Mouse (Mus musculus): ENCODE results near the gene Slc13a5.

Slc13a5 gene

DNA sequence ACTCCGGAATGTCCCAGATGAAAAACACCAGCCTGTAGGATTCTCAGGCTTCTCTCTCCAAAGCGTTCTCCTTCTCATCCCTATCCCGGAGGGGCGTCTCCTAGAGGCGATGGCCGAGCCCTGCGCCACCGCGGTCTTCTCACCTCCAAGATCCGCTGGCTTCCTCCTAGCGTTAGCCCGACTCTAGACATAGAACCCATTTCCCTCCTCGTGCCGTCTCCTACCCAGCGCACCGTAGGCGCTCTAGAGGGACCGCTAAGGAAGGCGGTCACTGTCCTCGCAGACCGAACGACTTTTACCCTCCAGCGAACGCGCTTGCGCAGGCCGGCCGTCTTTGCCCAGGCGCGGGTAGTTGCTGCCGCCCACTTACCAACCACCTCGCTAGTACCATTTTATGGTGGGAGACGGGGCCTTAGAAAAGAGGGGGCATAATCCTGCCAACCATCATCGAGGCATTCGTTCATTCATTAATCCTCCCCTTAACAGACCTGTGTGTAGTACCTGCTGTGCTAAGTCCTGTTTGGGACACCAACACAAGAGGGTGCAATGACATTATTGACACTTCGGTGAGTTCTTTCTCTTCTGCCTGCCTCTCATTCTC, at the start of gene Slc13a5:
TSS of gene Slc13a5 (minus strand) at position 263 of the 601 bp plus-strand sequence.
- no peak for DNase-seq (ENCODE audit: low spot score)

DNA sequence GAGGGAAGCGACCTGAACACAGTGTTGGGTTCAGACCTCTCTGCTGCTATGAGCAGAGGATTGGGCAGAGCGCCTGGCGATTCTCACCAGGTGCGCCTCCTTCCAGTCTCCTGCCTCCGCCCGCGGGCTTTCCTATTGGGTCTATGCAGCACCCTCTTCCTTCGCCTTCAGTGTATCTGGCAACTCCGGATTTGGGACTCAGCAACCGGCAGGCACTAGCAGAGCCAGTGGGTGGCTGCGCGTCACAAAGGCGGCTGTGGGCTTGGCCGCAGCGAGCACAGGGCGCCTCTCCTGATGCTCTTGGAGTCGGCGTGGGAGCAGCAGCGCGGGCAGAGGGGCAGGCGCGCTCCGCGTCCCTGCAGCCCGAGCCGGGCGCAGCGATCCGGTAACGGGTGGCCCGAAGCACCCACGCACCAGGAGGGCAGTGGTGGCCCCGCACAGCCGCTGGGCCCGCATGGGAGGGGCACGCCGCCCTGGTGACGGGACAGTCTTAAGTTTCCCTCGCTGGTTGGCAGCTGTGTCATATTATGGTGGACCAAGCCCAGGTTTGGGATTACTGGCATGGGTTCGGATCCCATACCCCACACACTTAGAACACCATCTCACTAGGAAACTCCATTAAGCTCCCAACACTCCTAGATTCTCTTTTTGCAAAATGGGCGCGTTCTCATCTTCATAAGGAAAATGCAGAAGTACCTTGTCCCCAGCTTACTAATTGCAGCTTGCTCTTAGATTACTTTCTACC, 47.3 kb upstream of the Slc13a5 start, which contains the start of gene Fbxo39:
TSS of gene Fbxo39 (plus strand) at position 294 of the 745 bp plus-strand sequence.
- DNase-seq (ENCODE audit: low spot score), result no peak

DNA sequence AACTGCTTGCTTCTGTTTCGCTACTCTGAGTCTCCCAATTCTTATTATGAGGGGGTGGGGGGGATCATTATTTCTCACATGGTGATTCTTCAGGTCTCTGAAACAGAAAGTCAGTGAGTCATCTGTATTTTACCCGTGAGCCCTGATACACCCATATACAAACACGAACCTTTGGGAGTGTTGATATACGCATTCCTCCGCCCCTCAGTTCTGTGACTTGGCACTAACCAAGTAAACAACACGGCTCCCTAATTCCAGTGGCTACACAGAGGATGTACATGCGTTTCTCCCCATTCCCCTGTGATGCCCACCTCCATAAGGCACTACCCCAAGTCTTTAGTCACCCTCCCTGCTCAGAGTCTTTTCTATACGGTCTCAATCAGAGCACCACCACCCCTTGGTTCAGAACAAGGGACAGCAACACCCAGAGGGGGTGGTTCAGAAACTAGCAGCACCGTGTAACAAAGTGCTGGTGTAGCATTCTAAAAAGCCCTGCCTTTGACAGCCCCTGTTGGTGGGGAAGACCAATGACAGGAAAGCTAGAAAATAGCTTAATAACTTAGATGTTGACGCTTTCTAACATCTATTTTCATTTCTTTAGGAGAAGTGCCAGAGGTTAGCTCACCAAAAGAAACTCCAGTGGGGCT, 44.5 kb upstream of the Slc13a5 start:
- DNase-seq (ENCODE audit: low spot score), result no peak

DNA sequence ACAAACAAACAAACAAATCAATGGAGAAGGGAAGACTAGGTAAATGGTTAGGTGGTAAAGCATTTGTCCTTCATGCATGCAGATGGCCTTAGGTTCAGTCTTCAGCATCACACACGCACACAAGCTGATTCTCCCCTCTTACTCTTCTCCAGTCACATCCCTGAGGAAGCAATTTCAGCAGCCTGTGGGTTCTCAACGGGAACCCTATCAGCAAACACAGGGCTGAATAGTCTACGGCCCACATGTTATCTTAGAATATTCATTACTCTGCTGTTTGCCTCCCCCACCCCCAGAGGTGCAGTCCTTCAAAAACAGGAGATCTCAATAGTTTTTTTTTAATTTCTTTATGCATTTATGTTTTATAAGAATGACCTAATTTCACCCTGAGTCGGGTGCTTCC, 43.5 kb upstream of the Slc13a5 start:
- DNase-seq (ENCODE audit: low spot score), result no peak

DNA sequence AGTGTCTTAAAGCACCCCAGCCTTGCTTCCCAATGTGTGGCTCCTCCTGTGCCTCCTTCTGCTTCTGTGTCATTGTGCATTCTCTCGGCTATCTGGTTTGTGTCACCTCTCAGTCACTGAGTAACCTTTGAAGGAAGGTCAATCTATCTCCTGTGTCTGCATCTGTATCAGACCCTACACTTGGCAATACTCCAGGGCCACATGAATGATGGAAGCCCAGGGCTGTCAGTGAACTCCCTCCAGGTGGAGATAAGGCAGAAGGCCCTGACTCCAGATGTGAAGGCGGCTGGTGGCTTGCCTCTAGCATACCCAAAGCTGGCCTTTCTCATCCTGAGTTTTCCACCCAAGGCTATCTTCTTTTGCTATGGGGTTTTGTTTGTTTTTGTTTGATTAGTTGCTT, 42.0 kb upstream of the Slc13a5 start:
- no peak for DNase-seq (ENCODE audit: low spot score)

DNA sequence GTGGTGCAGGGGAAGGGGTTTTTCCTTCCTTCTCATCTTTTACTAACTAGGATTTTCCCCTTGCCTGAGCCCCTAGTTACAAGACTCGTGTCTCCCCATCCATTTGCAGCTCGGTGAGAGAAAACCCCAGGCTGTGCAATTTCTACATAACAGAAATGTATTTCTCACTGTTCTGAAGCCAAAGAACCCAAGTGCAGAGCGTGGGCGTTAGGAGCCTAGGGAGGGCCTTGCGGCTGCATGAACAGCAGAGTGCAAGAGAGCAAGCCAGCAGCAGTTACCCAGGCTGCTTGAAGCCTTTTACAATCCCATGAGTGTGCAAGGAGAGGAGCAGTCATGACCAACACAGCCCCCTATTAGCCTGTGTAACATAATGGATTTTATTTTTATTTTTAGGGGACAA, 40.4 kb upstream of the Slc13a5 start:
- DNase-seq (ENCODE audit: low spot score), result no peak

DNA sequence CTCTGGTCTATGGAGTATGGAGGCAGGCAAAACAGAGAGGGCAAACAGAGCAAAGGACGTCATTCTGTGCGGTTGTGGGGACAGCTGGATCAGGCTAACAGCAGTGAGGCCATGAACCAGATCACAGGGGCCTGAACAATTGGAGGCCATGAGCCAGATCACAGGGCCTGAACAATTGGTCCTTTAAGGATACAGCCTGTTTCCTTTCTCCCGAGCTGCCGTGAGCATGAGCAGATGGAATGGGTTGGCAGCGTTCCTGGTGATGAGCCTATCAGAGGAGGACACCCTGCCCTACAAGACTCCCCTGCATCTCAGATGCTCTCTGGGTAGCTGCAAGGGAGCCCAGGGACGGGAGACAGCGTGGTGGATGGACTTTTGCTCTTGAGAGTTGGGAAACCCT, 35.2 kb upstream of the Slc13a5 start:
- peak; percentile 81 for DNase-seq (ENCODE audit: low spot score)

DNA sequence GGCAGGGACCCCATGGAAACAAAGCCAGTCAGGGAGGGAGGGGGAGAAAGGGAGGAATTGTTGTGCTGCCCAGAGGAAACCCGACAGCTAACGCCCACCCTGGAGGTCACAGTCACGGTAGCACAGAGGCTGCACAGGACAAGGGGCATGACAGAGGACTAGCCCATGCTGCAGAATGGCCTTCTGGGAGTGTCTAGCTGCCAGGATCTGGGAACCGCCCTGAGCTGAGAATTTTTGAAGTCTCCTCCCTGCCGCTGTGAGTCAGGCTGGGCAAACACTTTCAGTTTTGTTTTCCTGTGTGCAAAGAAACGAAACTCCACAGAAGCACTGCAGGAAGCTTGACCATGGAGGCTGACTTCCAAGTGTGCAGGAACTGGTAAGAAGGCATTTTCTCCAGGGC, 34.3 kb upstream of the Slc13a5 start, which contains the start of gene Xaf1:
TSS of gene Xaf1 (plus strand) at position 296 of the 400 bp plus-strand sequence.
- DNase-seq (ENCODE audit: low spot score), result no peak

DNA sequence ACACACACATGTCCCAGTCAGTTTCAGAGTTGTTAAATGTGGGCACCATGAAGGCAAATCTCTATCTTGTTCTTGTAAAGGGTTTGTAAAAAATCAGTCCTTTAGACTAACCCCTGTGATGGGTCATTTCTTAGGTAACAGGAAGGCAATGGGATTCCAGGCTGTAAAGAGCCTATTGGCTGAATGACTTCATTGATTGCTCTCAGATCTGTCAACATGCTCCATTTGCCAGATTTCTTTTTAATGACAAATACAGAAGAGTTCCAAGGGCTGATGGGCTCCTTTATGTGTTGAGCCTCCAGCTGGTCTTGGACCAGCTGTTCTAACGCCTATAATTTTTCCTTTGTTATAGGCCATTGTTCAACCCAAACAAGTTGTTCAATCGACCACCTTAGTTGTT, 26.1 kb upstream of the Slc13a5 start:
- DNase-seq (ENCODE audit: low spot score), result no peak

DNA sequence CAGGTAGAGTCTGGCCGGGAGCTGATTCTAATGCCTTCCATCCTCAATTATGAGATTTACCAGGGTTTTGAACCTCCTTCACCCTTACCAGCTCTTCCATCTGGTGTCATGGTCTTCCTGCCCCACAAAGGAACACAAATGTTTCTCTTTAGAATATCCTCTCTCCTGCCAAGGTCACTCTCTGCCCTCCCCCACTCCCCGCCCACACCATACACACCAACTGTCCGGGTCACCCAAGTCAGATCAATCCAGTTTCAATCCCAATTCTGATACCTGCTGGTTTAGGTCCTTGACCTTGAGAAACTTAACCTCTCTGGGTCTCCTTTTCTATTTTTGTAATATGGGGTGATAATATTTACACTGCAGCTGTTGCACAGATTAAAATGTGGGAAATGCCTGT, 20.5 kb upstream of the Slc13a5 start:
- no peak for DNase-seq (ENCODE audit: low spot score)

DNA sequence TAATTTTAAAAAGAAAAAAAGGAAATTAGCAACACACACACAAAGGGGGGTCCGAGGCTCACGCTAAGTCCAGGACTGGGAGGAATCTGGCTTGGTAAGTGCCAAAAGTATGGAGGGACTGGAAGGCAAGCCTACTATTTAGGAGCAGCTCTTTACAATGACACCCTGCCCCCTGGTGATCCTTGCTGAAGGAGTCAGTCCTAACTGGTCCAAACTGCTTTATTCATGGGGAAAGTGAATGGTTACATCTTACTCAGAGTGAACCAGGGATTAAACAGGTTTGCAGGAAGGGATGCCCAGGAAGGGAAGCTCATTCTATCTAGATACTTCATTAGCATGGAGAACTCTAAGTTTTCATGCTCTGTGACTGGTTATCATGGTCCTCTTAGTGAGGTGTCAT, 20.1 kb upstream of the Slc13a5 start:
- DNase-seq (ENCODE audit: low spot score), result no peak

DNA sequence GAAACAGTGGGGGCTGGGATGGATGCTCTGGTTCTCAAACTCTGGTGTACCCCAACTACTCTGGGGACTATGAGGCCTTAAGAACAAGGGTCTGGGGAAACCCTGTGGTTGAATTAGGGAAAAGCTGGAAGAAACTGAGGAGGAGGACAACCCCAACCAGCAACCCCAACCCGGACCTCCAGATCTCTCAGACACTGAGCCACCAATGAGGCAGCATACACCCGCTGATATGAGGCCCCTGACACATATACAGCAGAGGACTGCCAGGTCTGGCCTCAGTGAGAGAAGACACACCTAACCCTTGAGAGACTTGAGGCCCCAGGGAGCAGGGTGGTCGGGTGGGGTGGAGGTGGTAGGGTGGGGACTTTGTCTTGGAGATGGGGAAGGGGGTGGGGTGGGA, 19.6 kb upstream of the Slc13a5 start:
- DNase-seq (ENCODE audit: low spot score), result no peak

DNA sequence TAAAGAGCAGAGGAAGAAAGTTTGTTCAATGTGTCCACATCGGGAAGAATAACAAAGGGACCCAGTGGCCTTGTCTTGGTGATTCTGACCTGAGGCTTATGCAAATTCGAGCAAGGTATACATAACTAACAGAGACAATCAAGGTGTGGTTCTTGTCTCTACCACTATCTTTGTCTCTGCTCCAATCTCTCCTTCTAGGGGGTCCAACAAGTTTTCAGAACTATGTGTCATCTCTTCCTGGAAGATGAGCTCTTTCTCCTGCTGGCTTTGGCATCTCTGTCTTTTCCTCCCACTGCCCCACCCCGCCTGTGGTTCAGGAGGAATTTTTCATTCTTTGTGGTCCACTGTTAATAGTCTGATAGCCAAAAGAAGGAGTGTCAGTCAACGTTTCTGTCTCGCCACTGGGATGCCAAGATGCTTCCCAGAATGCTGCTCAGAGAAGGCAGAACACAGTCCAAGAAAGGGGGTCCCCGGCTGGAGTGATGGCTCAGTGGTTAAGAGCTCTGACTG, 19.0 kb upstream of the Slc13a5 start:
- no peak for DNase-seq (ENCODE audit: low spot score)

DNA sequence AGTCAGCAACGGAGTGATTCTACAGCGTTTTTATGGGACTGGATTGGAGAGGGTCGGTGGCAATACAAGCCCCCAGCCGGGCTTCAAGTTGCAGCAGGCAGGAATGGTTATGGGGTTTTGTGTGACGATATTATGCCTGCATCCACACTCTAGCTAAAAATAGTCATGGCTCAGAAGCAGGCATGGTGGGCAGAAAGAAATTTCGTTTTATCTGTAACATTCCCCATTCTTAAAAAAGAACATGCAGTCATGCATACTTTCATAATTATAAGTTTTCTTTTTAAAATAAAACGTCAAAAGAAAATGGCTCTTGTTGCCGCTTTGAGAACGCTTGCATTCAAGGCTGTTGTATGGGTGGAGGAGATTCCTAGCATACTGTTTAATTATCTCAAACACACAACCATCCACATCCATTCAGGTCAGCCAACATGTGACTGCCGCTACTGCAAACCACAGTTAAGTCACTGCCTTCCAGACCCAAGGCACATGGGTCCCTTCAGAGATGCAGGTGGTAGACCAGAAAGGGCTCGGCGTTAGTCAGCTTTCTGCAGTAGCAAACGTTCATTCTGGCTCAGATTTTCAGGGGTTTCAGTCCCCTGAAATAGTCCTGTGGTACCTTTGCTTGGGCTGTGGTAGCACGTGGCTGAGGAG, 17.6 kb upstream of the Slc13a5 start:
- DNase-seq (ENCODE audit: low spot score), result no peak

DNA sequence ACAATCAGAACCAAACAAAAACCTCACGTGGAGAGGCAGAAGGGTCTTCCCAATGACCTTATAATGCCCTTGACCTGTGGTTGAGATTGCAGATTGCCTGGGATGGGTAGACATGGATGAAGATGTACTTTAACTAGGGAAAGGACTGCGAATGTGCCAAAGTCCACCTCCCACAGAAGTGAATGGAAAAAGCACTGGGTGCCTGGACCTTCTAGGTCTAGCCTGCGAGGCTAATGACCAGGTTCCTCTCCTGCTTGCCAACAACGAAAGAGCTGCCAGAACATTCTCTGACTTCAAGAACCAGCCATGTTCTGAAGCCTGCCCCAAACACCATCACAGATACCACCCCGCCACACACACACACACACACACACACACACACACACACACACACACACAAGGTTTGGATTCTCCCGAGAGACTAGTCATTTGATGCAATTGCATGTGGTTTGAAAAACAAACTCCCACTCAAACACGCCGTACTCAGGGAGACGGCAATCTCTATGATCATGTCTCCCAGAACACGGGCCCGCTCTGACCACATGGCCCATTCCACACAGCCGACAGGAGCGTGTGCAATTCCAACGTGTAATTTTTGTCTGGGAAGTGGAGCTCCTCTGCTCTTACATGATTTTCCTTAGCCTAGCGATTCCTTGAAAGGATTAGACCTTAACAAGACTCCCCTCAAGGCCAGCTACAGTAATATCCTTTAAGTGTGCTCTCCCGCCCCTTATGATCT, 16.6 kb upstream of the Slc13a5 start:
- DNase-seq (ENCODE audit: low spot score), result no peak

DNA sequence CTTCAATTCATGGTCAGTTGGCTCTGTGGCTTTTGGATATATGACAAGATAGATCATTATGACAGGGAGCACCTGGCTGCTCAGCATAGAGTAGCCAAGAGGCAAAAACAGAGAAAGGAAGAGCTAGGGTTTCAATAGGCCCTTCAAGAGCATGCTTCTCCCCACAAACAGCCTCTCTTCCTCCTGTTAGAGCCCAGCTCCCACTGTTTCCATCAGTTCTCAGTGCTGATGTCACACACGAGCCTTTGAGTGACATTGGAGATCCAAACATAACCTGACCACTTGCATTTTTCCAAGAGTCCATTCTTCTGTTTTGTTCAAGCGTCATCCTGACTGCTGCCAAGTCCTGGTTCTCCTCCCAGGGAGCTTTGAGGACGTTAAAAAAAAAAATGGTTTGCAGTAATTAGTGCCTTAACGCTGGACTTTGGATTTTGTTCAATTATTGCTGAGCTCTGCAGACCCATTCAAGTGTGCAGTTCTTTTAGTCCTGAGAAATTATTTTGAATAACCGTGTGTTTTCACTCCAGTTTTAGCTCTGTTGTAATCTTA, 14.9 kb upstream of the Slc13a5 start:
- no peak for DNase-seq (ENCODE audit: low spot score)

DNA sequence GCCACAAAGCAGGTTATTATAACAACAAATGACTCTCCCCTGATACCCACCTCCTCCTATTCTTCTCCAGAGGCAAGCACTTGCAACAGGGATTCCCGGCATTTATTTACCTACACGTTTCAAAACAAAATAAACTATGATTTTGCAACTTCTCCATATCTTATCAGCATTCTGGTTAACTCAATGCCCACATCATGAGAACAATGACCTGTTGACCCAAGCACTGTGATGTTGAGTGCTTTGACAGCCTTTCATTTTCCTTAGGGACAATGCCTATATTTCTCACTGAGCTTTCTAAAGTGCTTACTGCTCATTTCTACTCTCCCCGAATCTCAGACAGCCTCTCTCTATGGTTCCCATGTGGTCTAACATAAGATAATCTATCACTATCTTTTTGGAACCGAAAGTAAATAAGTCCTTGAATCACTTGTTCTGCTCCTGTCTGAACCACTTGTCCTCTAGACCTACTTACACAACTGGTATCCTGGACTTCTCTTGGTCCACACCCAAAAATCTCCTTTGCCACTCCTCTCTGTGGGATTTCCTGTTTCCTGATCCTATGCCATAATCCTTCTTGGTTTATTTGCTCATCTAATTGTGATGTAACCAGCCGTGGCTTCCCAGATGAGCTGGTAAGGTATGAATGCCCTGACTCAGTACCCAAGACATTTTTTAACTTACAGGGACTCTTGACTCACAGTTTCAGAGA, 14.3 kb upstream of the Slc13a5 start:
- no peak for DNase-seq (ENCODE audit: low spot score)

DNA sequence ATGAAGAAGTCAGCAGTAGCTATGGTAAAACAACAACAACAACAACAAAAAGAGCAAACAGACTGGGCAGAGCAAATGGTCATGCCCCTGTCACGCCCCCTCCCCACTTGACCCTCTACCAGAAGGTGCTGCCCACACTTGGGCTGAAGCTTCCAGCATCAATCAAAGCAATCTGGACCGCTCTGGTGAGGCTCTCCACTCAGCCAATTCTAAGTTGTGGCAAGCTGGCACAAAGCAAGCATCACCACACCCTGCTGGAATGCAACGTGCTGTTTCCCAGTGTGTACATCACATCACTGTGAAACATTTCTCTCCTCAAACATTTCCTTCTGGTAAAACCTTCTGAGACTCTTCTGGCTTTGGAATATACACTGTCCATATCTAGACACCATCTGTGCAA, 6.3 kb upstream of the Slc13a5 start:
- no peak for DNase-seq (ENCODE audit: low spot score)

DNA sequence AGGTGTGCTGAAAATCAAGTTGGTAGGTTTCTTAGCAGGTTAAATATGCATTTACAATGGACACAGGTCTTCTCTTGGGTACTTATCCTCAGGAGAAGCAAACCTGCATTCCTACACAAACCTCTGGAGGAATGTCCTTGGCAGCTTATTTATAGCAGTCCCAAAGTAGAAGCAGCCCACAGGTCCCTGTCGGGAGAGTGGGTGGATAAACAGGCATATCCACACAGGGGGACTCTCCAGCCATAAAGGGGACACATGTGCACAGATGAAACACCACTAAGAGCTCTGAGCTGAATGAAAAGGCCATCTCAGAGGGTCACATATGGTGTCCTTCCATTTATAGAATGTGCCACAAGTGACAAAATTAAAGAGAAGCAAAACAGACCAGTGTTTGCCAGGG, 4.7 kb upstream of the Slc13a5 start:
- DNase-seq (ENCODE audit: low spot score), result no peak

DNA sequence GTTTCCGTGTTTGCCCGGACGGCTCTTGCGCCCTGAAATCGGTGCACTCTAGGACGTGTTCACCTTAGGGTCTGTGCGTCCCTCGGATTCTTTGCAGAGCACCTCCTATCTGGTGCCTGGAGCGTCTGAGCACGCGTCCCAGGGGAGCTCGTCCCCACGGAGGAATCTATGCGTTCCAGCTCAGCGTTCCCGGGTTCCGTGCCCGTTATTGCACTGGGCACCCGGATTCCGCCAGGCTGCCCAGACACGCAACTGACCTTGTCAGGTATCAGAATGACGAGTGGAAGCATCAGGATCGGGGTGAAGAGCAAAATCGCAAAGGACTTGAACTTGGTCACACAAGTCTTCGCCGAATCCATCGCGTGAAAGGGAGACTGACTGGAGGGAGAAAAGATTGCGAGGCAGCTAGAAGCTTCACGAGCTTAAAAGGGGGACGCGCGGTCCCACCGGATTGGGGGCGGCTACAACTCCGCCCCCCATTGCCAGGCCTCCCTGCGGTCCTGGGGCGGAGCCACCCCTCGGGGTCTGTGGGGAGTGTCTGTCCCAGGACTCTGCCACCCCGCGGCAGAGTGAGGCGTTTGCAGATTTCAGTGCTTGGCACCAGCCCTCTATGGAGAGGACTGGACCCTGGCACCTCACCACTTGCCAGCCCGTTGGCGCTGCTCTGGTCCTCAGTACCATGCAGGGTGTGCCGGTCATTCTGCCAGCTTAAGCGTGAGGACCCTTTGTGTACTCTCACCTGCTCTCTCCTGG, 639 bp downstream of the Slc13a5 start:
- DNase-seq (ENCODE audit: low spot score), result no peak

All from layer of hippocampus, adult 9-10 months (tissue).